Comparison of ENCODE assay signal across 8 mouse cellular contexts in genomic region chr11:35864981-35865604, GRCm38 (mm10). TPM values are rescaled to one million over a fixed set of nuclear protein-coding genes. Genes with fewer than 3 reads are reported as not detected.
DNase-seq lines count a peak whose midpoint lies in the region; ATAC-seq and TF ChIP-seq lines count a peak whose summit lies in the region.

No protein-coding gene starts in this region.

- H3K36me3 ChIP-seq in heart, embryonic 10.5 days, result peaks cover 12% of the 10 kb centered on the region
- H3K36me3 ChIP-seq in embryonic facial prominence, embryonic 12.5 days, result 0 out of 2 replicates have a peak, but pooled peaks cover 2% of the 10 kb centered on the region
- H3K36me3 ChIP-seq in intestine, embryonic 15.5 days, result no peaks in the 10 kb centered on the region; the same call in 1 of the 2 replicates
- peaks cover 26% of the 10 kb centered on the region for H3K36me3 ChIP-seq in midbrain, embryonic 13.5 days

- H3K4me2 ChIP-seq in embryonic facial prominence, embryonic 12.5 days (replicated peaks), result peak overlapping the region; percentile 31
- H3K4me2 ChIP-seq in intestine, embryonic 15.5 days (replicated peaks), result no peak overlapping the region
- peak overlapping the region; percentile 37 for H3K4me2 ChIP-seq in midbrain, embryonic 13.5 days (replicated peaks)

- peaks cover 33% of the 10 kb centered on the region for H3K4me1 ChIP-seq in heart, embryonic 10.5 days
- H3K4me1 ChIP-seq in embryonic facial prominence, embryonic 12.5 days, result peaks cover 23% of the 10 kb centered on the region
- H3K4me1 ChIP-seq in intestine, embryonic 15.5 days (replicated peaks), result no peaks in the 10 kb centered on the region
- peaks cover 35% of the 10 kb centered on the region for H3K4me1 ChIP-seq in midbrain, embryonic 13.5 days (replicated peaks)

- H3K27me3 ChIP-seq in heart, embryonic 10.5 days (ENCODE audit: insufficient read depth, poor library complexity, severe bottlenecking), result no peaks in the 10 kb centered on the region
- H3K27me3 ChIP-seq in embryonic facial prominence, embryonic 12.5 days, result no peaks in the 10 kb centered on the region
- no peaks in the 10 kb centered on the region for H3K27me3 ChIP-seq in intestine, embryonic 15.5 days (replicated peaks)
- H3K27me3 ChIP-seq in midbrain, embryonic 13.5 days, result no peaks in the 10 kb centered on the region

- peak; percentile 92 for ATAC-seq in embryonic facial prominence, embryonic 12.5 days (ENCODE audit: insufficient number of reproducible peaks, insufficient read depth, low FRiP score, low TSS enrichment)
- ATAC-seq in intestine, embryonic 15.5 days, result peak; percentile 70
- ATAC-seq in midbrain, embryonic 13.5 days, result peak; percentile 95

- peak overlapping the region; percentile 37 for H3K27ac ChIP-seq in heart, embryonic 10.5 days
- peak overlapping the region; percentile 79 for H3K27ac ChIP-seq in embryonic facial prominence, embryonic 12.5 days
- H3K27ac ChIP-seq in intestine, embryonic 15.5 days, result no peak overlapping the region
- peak overlapping the region; percentile 95 for H3K27ac ChIP-seq in midbrain, embryonic 13.5 days
- no peak overlapping the region for H3K27ac ChIP-seq in gastrocnemius, adult 2 months

- WGBS in heart, embryonic 10.5 days, result 33% methylated on average over 9 of the region's 9 CpGs
- 24% methylated on average over 9 of the region's 9 CpGs for whole genome bisulfite sequencing in embryonic facial prominence, embryonic 12.5 days
- 44% methylated on average over 9 of the region's 9 CpGs for WGBS in intestine, embryonic 15.5 days
- 7% methylated on average over 9 of the region's 9 CpGs for WGBS in midbrain, embryonic 13.5 days

- TF ChIP-seq CTCF in gastrocnemius, adult 2 months (IDR thresholded peaks at IDR 0.05), result no peak

- H3K9ac ChIP-seq in embryonic facial prominence, embryonic 12.5 days, result no peak overlapping the region
- no peak overlapping the region for H3K9ac ChIP-seq in intestine, embryonic 15.5 days
- peak overlapping the region; percentile 46 for H3K9ac ChIP-seq in midbrain, embryonic 13.5 days (replicated peaks)

- no peaks in the 10 kb centered on the region for H3K9me3 ChIP-seq in heart, embryonic 10.5 days
- no peaks in the 10 kb centered on the region for H3K9me3 ChIP-seq in embryonic facial prominence, embryonic 12.5 days
- H3K9me3 ChIP-seq in intestine, embryonic 15.5 days, result no peaks in the 10 kb centered on the region
- H3K9me3 ChIP-seq in midbrain, embryonic 13.5 days, result no peaks in the 10 kb centered on the region

- no peak for DNase-seq in heart, embryonic 10.5 days (ENCODE audit: low spot score)
- DNase-seq in heart, postnatal 14 days, result no peak
- no peak for DNase-seq in gastrocnemius, adult 2 months
- DNase-seq in thymus, postnatal 4 days, result no peak
- DNase-seq in thymus, adult 18-20 months, result no peak

- intact Hi-C loops in heart, postnatal 14 days (cut with DNase I), result no loop called here
- intact Hi-C loops in gastrocnemius, adult 2 months (cut with DNase I), result no loop called here

- no peak overlapping the region for H3K4me3 ChIP-seq in heart, embryonic 10.5 days
- H3K4me3 ChIP-seq in embryonic facial prominence, embryonic 12.5 days, result no peak overlapping the region
- H3K4me3 ChIP-seq in intestine, embryonic 15.5 days (replicated peaks), result no peak overlapping the region
- H3K4me3 ChIP-seq in midbrain, embryonic 13.5 days (replicated peaks), result no peak overlapping the region
- no peak overlapping the region for H3K4me3 ChIP-seq in gastrocnemius, adult 2 months

RNA-seq across cellular contexts. Expression of gene Rars, which starts 30.8 kb away (rescaled TPM):
- 92.6 and 106 TPM in 2 replicates for polyA plus RNA-seq in heart, embryonic 10.5 days (2016; fragmentation: Nextera tagmentation; extraction: Ambion mirVana)
- total RNA-seq in heart, postnatal 14 days (2021), result 10 to 100 TPM; 32.1 to 34.5 TPM
- polyA plus RNA-seq in embryonic facial prominence, embryonic 12.5 days (2016; fragmentation: Nextera tagmentation; extraction: Ambion mirVana), result 84.7 and 88.0 TPM in 2 replicates
- polyA plus RNA-seq in intestine, embryonic 15.5 days (2015; fragmentation: Nextera tagmentation; extraction: Ambion mirVana), result 118 and 122 TPM in 2 replicates
- 74.0 and 80.0 TPM in 2 replicates for polyA plus RNA-seq in midbrain, embryonic 13.5 days (2015; fragmentation: Nextera tagmentation; extraction: Ambion mirVana)
- total RNA-seq in gastrocnemius, adult 2 months (2021), result 10 to 100 TPM; 40.7 to 43.1 TPM

Comparison
In these comparisons a context has a peak if more than half of its experiments do, and no peak if none do; other contexts are left out.
1. H3K27ac ChIP-seq: peak in heart, embryonic 10.5 days (single experiment), embryonic facial prominence, embryonic 12.5 days (single experiment) and midbrain, embryonic 13.5 days (single experiment); none in intestine, embryonic 15.5 days (single experiment) and gastrocnemius, adult 2 months (single experiment).
2. Peak in every context shown above with its lines, with median percentiles within 50 percentile points of each other: ATAC-seq.